Mouse (Mus musculus) mature B cell (primary cell): ENCODE data around the gene Bbox1.

Source experiments
- in situ Hi-C: fragments of 300-500 bp; cut with MboI; formaldehyde crosslinking; loops from 2 replicates; pipeline ENCODE4 v1.14.3; 2019

Bbox1 gene

GRCm38 (mm10) chr2:110314509-110315155 lies at the start of gene Bbox1:
Gene Bbox1 (minus strand): TSS chr2:110314560.
- in situ Hi-C loops: no loop called here

- in situ Hi-C loops: no loop called here
Observed at GRCm38 (mm10) chr2:110363855-110364254, 49.5 kb upstream of the Bbox1 start.

- in situ Hi-C loops: no loop called here
Observed at GRCm38 (mm10) chr2:110362432-110363283, 48.3 kb upstream of the Bbox1 start, which contains the start of gene Fibin. Gene Fibin (minus strand): TSS chr2:110363183.

GRCm38 (mm10) chr2:110353302-110353970 lies 39.1 kb upstream of the Bbox1 start:
- in situ Hi-C loops: no loop called here

GRCm38 (mm10) chr2:110351843-110352251 lies 37.5 kb upstream of the Bbox1 start:
- in situ Hi-C loops: no loop called here

GRCm38 (mm10) chr2:110351406-110351805 lies 37.0 kb upstream of the Bbox1 start:
- in situ Hi-C loops: no loop called here

GRCm38 (mm10) chr2:110328953-110329352 lies 14.6 kb upstream of the Bbox1 start:
- in situ Hi-C loops: no loop called here

- in situ Hi-C loops: no loop called here
Observed at GRCm38 (mm10) chr2:110319949-110320348, 5.6 kb upstream of the Bbox1 start.

- in situ Hi-C loops: no loop called here
Observed at GRCm38 (mm10) chr2:110319266-110319665, 4.9 kb upstream of the Bbox1 start.

- in situ Hi-C loops: no loop called here
Observed at GRCm38 (mm10) chr2:110318719-110319118, 4.4 kb upstream of the Bbox1 start.

- in situ Hi-C loops: no loop called here
Observed at GRCm38 (mm10) chr2:110316116-110316883, 1.9 kb upstream of the Bbox1 start.

GRCm38 (mm10) chr2:110314074-110314473 lies 286 bp downstream of the Bbox1 start:
- in situ Hi-C loops: no loop called here

- in situ Hi-C loops: no loop called here
Observed at GRCm38 (mm10) chr2:110313305-110313824, 995 bp downstream of the Bbox1 start.

GRCm38 (mm10) chr2:110305358-110306283 lies 8.7 kb downstream of the Bbox1 start:
- in situ Hi-C loops: no loop called here

- in situ Hi-C loops: no loop called here
Observed at GRCm38 (mm10) chr2:110302261-110302660, 12.1 kb downstream of the Bbox1 start.

- in situ Hi-C loops: no loop called here
Observed at GRCm38 (mm10) chr2:110301314-110301713, 13.0 kb downstream of the Bbox1 start.

- in situ Hi-C loops: no loop called here
Observed at GRCm38 (mm10) chr2:110294927-110295326, 19.4 kb downstream of the Bbox1 start.

- in situ Hi-C loops: no loop called here
Observed at GRCm38 (mm10) chr2:110287959-110288358, 26.4 kb downstream of the Bbox1 start.

- in situ Hi-C loops: no loop called here
Observed at GRCm38 (mm10) chr2:110285829-110286504, 28.4 kb downstream of the Bbox1 start.

GRCm38 (mm10) chr2:110275424-110275823 lies 38.9 kb downstream of the Bbox1 start:
- in situ Hi-C loops: no loop called here
